Mouse (Mus musculus): Measurements from ENCODE around the gene Mafb. TPM values are rescaled to one million over a fixed set of nuclear protein-coding genes. Genes with fewer than 3 reads are reported as not detected.

Gene Mafb
- polyA plus RNA-seq, 1 experiment = 8.5 TPM

DNA sequence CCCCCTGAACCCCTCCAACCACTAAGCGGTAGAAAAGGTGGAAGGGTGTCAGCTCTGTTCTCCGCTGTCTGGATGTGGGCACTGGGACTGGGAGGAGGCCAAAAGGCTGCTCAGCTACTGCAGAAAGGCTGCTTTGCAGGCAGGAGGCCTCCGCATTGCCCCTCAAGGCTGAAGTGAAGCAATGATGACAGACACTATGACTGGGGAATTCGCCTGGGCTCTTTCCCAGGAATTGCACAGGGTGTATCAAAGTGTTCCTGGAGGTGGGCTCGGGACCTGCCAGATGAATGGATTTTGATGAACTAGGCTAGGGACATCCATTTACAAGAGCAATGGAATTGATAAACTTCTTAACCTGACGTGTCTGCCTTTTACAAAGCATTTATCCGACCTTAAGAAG is 27.9 kb upstream of the Mafb start:
- H3K4me3 ChIP-seq (ENCODE audit: insufficient read depth, low read depth, low read length) = no peak overlapping the region
- DNase-seq = no peak
- H3K4me1 ChIP-seq (ENCODE audit: control insufficient read depth, insufficient read depth, low read length) = no peaks in the 10 kb centered on the region
- H3K36me3 ChIP-seq (ENCODE audit: control insufficient read depth, insufficient read depth, low read length) = no peaks in the 10 kb centered on the region
- 91% methylated on average over 7 of the region's 7 CpGs for WGBS
- TF ChIP-seq POLR2A (IDR thresholded peaks at IDR 0.05; ENCODE audit: low read depth, low read length) (no peak), CTCF (conservative IDR thresholded peaks at IDR 0.05; ENCODE audit: insufficient read depth, insufficient read length, low read depth, low read length) (no peak)
- no peaks in the 10 kb centered on the region for H3K27me3 ChIP-seq (replicated peaks; ENCODE audit: control insufficient read depth, insufficient read depth, low read length)
- H3K27ac ChIP-seq (ENCODE audit: insufficient read depth, low read depth, low read length) = no peak overlapping the region

DNA sequence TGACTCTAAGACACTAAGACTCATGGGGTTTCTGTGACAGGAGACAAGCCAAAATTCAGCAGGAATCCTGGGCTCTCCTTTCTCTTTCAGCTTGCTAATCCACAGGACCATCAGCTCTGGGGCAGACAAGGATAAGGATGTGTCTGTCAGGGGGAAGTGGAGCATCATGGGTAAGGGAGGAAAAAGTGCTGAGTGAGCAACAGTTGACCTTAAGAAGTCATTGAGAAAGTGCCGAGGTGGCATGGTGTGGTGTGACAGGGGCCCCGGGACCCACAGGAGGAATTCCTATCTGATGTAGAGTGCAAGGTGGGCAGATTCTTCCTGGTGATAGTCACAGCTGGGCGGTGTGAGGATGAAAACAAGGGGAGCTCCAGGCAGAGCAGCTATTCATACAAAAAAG is 25.8 kb upstream of the Mafb start:
- Histone ChIP-seq H3K4me3 (ENCODE audit: insufficient read depth, low read depth, low read length) (no peak overlapping the region), H3K36me3 (ENCODE audit: control insufficient read depth, insufficient read depth, low read length) (no peaks in the 10 kb centered on the region), H3K4me1 (ENCODE audit: control insufficient read depth, insufficient read depth, low read length) (no peaks in the 10 kb centered on the region), H3K27me3 (replicated peaks; ENCODE audit: control insufficient read depth, insufficient read depth, low read length) (no peaks in the 10 kb centered on the region), H3K27ac (ENCODE audit: insufficient read depth, low read depth, low read length) (no peak overlapping the region)
- no peak for DNase-seq
- WGBS = 68% methylated on average over 3 of the region's 3 CpGs
- TF ChIP-seq CTCF (conservative IDR thresholded peaks at IDR 0.05; ENCODE audit: insufficient read depth, insufficient read length, low read depth, low read length) (no peak), POLR2A (IDR thresholded peaks at IDR 0.05; ENCODE audit: low read depth, low read length) (no peak)

DNA sequence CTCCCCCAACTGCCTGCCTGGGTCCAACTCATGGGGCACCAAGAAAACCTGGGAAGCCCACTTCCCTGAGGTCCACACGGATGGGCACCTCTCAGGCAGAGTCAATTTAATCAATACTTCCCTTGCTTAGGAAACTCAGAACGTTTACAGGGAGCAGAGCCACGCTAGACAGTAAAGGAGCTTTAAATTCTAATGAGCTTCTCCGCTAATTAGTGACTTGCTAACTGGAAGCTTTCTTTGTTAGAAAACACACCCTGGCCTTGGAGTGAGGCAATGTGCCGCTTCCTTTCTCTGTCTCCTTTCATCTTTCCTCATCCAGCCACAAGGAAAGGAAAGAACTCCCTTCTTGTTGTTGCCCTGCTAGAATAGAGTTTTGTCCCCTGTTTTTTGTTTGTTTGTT is 21.7 kb upstream of the Mafb start:
- no peak for TF ChIP-seq CTCF (conservative IDR thresholded peaks at IDR 0.05; ENCODE audit: insufficient read depth, insufficient read length, low read depth, low read length)
- TF ChIP-seq POLR2A (IDR thresholded peaks at IDR 0.05; ENCODE audit: low read depth, low read length) = no peak
- H3K4me3 ChIP-seq (ENCODE audit: insufficient read depth, low read depth, low read length) = no peak overlapping the region
- no peaks in the 10 kb centered on the region for H3K36me3 ChIP-seq (ENCODE audit: control insufficient read depth, insufficient read depth, low read length)
- 44% methylated on average over 5 of the region's 5 CpGs for WGBS
- DNase-seq = no peak
- no peak overlapping the region for H3K27ac ChIP-seq (ENCODE audit: insufficient read depth, low read depth, low read length)
- H3K27me3 ChIP-seq (replicated peaks; ENCODE audit: control insufficient read depth, insufficient read depth, low read length) = no peaks in the 10 kb centered on the region
- no peaks in the 10 kb centered on the region for H3K4me1 ChIP-seq (ENCODE audit: control insufficient read depth, insufficient read depth, low read length)

DNA sequence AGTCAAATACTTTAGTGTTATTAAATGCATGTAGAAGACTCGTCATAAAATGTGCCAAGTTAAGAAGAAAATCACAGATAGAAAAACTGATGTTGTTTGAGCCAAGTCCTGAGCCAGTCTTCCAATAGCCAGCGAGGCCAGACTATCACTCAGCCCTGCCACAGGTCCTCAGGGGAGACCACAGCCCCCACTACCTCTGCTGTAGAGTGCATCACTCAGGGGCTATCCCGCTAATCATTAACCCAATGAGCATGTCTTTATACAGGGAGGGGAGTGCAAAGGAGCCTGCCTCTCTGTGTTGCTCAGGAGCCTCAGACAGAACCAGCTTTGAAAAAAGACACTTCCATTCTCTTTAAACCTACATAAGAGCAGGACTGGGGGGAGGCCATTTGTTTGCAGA is 16.6 kb upstream of the Mafb start:
- H3K27ac ChIP-seq (ENCODE audit: insufficient read depth, low read depth, low read length) = no peak overlapping the region
- WGBS = 35% methylated on average over 3 of the region's 3 CpGs
- TF ChIP-seq POLR2A (IDR thresholded peaks at IDR 0.05; ENCODE audit: low read depth, low read length) (no peak), CTCF (conservative IDR thresholded peaks at IDR 0.05; ENCODE audit: insufficient read depth, insufficient read length, low read depth, low read length) (no peak)
- no peak for DNase-seq
- H3K36me3 ChIP-seq (ENCODE audit: control insufficient read depth, insufficient read depth, low read length) = no peaks in the 10 kb centered on the region
- no peaks in the 10 kb centered on the region for H3K27me3 ChIP-seq (replicated peaks; ENCODE audit: control insufficient read depth, insufficient read depth, low read length)
- H3K4me1 ChIP-seq (ENCODE audit: control insufficient read depth, insufficient read depth, low read length) = no peaks in the 10 kb centered on the region
- no peak overlapping the region for H3K4me3 ChIP-seq (ENCODE audit: insufficient read depth, low read depth, low read length)

DNA sequence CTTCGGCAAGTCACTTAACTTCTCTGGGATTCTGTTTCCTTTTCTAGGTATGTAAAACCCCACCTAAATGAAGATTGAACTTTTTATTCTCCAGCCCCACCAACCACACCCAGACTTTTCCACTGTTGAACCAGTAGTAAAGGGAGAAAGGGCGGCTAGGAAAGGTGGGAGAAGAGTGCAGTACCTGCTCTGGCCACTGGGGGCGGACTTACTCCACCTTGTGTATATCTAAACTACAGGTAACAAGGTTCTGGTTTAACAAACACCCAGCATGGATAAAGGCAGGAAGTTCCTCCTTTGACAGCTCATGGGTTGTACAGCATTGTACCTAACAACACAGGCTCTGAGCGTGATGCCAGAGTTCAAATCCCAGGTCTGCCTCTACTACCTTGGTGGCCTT is 11.4 kb upstream of the Mafb start:
- TF ChIP-seq CTCF (conservative IDR thresholded peaks at IDR 0.05; ENCODE audit: insufficient read depth, insufficient read length, low read depth, low read length) (peak; percentile 81), POLR2A (IDR thresholded peaks at IDR 0.05; ENCODE audit: low read depth, low read length) (no peak)
- Histone ChIP-seq H3K4me1 (ENCODE audit: control insufficient read depth, insufficient read depth, low read length) (no peaks in the 10 kb centered on the region), H3K4me3 (ENCODE audit: insufficient read depth, low read depth, low read length) (no peak overlapping the region), H3K27ac (ENCODE audit: insufficient read depth, low read depth, low read length) (no peak overlapping the region), H3K36me3 (ENCODE audit: control insufficient read depth, insufficient read depth, low read length) (no peaks in the 10 kb centered on the region), H3K27me3 (replicated peaks; ENCODE audit: control insufficient read depth, insufficient read depth, low read length) (no peaks in the 10 kb centered on the region)
- peak; percentile 53 for DNase-seq
- WGBS = 51% methylated on average over 4 of the region's 4 CpGs

DNA sequence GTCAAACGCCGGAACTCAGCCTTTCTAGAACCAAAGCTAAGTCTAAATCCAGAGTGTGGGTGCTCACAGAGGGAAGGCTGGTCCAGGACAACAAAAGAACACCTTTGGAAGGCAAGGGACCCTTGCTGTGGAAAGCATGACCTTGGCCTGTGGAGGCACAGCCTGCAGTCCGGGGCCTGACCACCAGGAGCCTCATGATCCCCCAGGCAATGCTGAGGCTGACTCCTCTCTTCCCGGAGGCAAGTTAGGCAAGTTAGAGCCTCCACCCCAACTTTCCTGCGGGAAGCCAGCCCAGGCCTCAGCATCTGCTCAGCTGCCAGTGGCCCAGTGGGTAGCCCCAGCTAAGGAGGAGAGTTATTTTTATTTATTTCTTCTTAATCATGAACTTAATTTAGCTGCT is 9.4 kb upstream of the Mafb start:
- H3K4me3 ChIP-seq (ENCODE audit: insufficient read depth, low read depth, low read length) = no peak overlapping the region
- WGBS = 55% methylated on average over 5 of the region's 5 CpGs
- no peaks in the 10 kb centered on the region for H3K4me1 ChIP-seq (ENCODE audit: control insufficient read depth, insufficient read depth, low read length)
- TF ChIP-seq POLR2A (IDR thresholded peaks at IDR 0.05; ENCODE audit: low read depth, low read length) = no peak
- TF ChIP-seq CTCF (conservative IDR thresholded peaks at IDR 0.05; ENCODE audit: insufficient read depth, insufficient read length, low read depth, low read length) = no peak
- H3K27ac ChIP-seq (ENCODE audit: insufficient read depth, low read depth, low read length) = no peak overlapping the region
- H3K36me3 ChIP-seq (ENCODE audit: control insufficient read depth, insufficient read depth, low read length) = no peaks in the 10 kb centered on the region
- H3K27me3 ChIP-seq (replicated peaks; ENCODE audit: control insufficient read depth, insufficient read depth, low read length) = no peaks in the 10 kb centered on the region
- DNase-seq = no peak

DNA sequence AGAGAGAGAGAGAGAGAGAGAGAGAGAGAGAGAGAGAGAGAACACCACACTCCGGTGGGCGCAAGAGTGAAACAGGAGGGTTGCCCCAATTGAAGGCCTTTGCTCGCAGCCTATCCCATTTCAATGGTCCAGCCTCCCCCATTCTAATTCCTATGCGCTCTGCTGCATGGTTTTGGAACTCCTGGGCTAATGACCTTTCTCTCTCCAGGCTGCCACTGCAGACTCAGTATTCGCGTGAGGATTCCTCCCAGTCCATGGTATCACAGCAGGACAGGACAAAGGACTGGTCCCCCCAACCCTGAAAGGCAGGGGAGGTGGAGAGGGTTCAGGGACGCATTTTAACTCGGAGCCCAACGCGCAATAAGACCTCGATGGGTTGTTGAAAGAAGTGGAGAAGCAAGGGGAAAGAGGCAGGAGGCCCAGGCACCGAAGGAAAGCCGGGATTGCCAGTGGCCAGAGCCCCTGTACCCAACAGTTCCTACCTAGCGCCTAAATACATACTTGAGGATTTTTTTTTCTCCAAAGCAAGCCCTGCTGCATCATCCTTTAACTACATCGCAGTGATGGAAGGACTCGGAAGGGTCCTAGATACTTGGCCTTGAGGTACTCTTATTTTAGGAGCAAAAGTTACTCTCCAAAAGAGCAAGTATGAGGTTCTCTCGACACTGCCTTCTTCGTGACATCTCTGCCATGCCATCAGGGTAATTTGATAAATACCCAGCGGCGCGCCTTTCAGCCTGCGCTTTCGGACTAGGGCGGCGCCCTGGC is 3.0 kb upstream of the Mafb start:
- Histone ChIP-seq H3K27ac (ENCODE audit: insufficient read depth, low read depth, low read length) (no peak overlapping the region), H3K4me3 (ENCODE audit: insufficient read depth, low read depth, low read length) (no peak overlapping the region), H3K36me3 (ENCODE audit: control insufficient read depth, insufficient read depth, low read length) (no peaks in the 10 kb centered on the region), H3K4me1 (ENCODE audit: control insufficient read depth, insufficient read depth, low read length) (no peaks in the 10 kb centered on the region; the same call in 1 of the 2 replicates), H3K27me3 (replicated peaks; ENCODE audit: control insufficient read depth, insufficient read depth, low read length) (no peaks in the 10 kb centered on the region)
- no peak for DNase-seq
- TF ChIP-seq POLR2A (IDR thresholded peaks at IDR 0.05; ENCODE audit: low read depth, low read length) (no peak), CTCF (conservative IDR thresholded peaks at IDR 0.05; ENCODE audit: insufficient read depth, insufficient read length, low read depth, low read length) (no peak)
- 21% methylated on average over 25 of the region's 25 CpGs for WGBS

Data from kidney, adult 2 months (tissue).